Mouse (Mus musculus) stomach, postnatal 0 days (tissue): ENCODE data around the gene Drc7. TPM values are rescaled to one million over a fixed set of nuclear protein-coding genes. Genes with fewer than 3 reads are reported as not detected.

ENCODE experiments used
- ATAC-seq: fragments of 200-750 bp; cut with Nextera tagmentation; 2 replicates; pipeline ENCODE4 v1.8.0; 2017; ENCODE audit not compliant: low FRiP score, low TSS enrichment
- DNase-seq: peaks from one replicate; pipeline ENCODE4 v3.0.0-alpha.2; 2016; ENCODE audit warnings: low spot score
- H3K27ac ChIP-seq: fragments of 300-500 bp; sonication (generic); replicated peaks from 2 replicates; pipeline ENCODE4 v1.5.1; 2014; ENCODE audit warnings: mild to moderate bottlenecking, control low read depth
- H3K27me3 ChIP-seq: fragments of 300-500 bp; sonication (generic); 2 replicates; pipeline ENCODE4 v1.6.1; 2014; ENCODE audit warnings: low read length; ENCODE audit not compliant: control insufficient read depth, insufficient read depth
- H3K36me3 ChIP-seq: fragments of 300-500 bp; sonication (generic); 2 replicates; pipeline ENCODE4 v1.6.1; 2014; ENCODE audit warnings: low read length, mixed read lengths; ENCODE audit not compliant: control insufficient read depth, insufficient read depth
- H3K4me1 ChIP-seq: fragments of 300-500 bp; sonication (generic); replicated peaks from 2 replicates; pipeline ENCODE4 v1.6.1; 2014; ENCODE audit warnings: antibody characterized with exemption; ENCODE audit not compliant: control insufficient read depth, insufficient read depth
- H3K4me2 ChIP-seq: fragments of 300-500 bp; sonication (generic); replicated peaks from 2 replicates; pipeline ENCODE4 v1.6.1; 2014; ENCODE audit warnings: low read depth, mild to moderate bottlenecking, control low read depth, moderate library complexity
- H3K4me3 ChIP-seq: fragments of 300-500 bp; sonication (generic); 2 replicates; pipeline ENCODE4 v1.5.1; 2014; ENCODE audit warnings: low read depth, low read length, control low read depth
- H3K9ac ChIP-seq: fragments of 300-500 bp; sonication (generic); 2 replicates; pipeline ENCODE4 v1.6.1; 2014; ENCODE audit warnings: mild to moderate bottlenecking, low read length, control low read depth, mixed read lengths
- H3K9me3 ChIP-seq: fragments of 300-500 bp; sonication (generic); 2 replicates; pipeline ENCODE4 v1.6.1; 2016; ENCODE audit warnings: low read length; ENCODE audit not compliant: control insufficient read depth
- CTCF ChIP-seq: IDR thresholded peaks from 2 replicates; pipeline ENCODE4 v1.5.1; 2016; ENCODE audit warnings: antibody characterized with exemption, low read depth, mild to moderate bottlenecking, moderate library complexity
- EP300 ChIP-seq: optimal IDR thresholded peaks from 2 replicates; pipeline ENCODE3; 2016; ENCODE audit warnings: antibody characterized with exemption
- WGBS: fragments of 180-500 bp; shearing (Covaris S2); extraction: QIAGEN DNeasy Blood & Tissue Kit; methylation state at CpG from one replicate; pipeline ENCODE4 v1.1.7; 2014; 5-methylcytosine and 5-hydroxymethylcytosine counted together
- polyA plus RNA-seq: library from polyadenylated mRNA; unstranded; fragments of >200 nt; fragmentation: Nextera tagmentation; extraction: Ambion mirVana; gene quantifications from 2 replicates; pipeline ENCODE4 v1.2.1, GENCODE M21; 2015

Gene Drc7
- polyA plus RNA-seq, 1 experiment from 2014 or later: 0.04 TPM

GRCm38 (mm10) chr8:95037106-95037925, 17.6 kb upstream of the Drc7 start:
- Histone ChIP-seq H3K9ac (no peak overlapping the region), H3K36me3 (no peaks in the 10 kb centered on the region), H3K27ac (no peak overlapping the region), H3K27me3 (no peaks in the 10 kb centered on the region), H3K9me3 (no peaks in the 10 kb centered on the region), H3K4me1 (no peaks in the 10 kb centered on the region), H3K4me2 (no peak overlapping the region), H3K4me3 (no peak overlapping the region)
- no peak for TF ChIP-seq EP300
- no peak for TF ChIP-seq CTCF
- peak; percentile 44 for DNase-seq
- 56% methylated on average over 7 of the region's 7 CpGs for WGBS
- peak; percentile 67 for ATAC-seq

- no peak for DNase-seq
- Histone ChIP-seq H3K27me3 (no peaks in the 10 kb centered on the region), H3K4me2 (no peak overlapping the region), H3K4me1 (no peaks in the 10 kb centered on the region), H3K27ac (no peak overlapping the region), H3K9ac (no peak overlapping the region), H3K36me3 (no peaks in the 10 kb centered on the region), H3K4me3 (no peak overlapping the region), H3K9me3 (no peaks in the 10 kb centered on the region)
- WGBS: 54% methylated on average over 6 of the region's 6 CpGs
- peak; percentile 55 for ATAC-seq
- TF ChIP-seq CTCF (no peak), EP300 (no peak)
Measured at GRCm38 (mm10) chr8:95041883-95042784, 12.8 kb upstream of the Drc7 start.

GRCm38 (mm10) chr8:95044811-95045210, 10.1 kb upstream of the Drc7 start:
- Histone ChIP-seq H3K4me1 (no peaks in the 10 kb centered on the region), H3K4me3 (no peak overlapping the region), H3K4me2 (no peak overlapping the region), H3K9ac (no peak overlapping the region), H3K27ac (no peak overlapping the region), H3K36me3 (no peaks in the 10 kb centered on the region), H3K9me3 (no peaks in the 10 kb centered on the region), H3K27me3 (no peaks in the 10 kb centered on the region)
- WGBS: 55% methylated on average over 4 of the region's 4 CpGs
- TF ChIP-seq CTCF: no peak
- no peak for TF ChIP-seq EP300
- DNase-seq (no peak), ATAC-seq (no peak)

- H3K4me2 ChIP-seq: no peak overlapping the region
- no peak overlapping the region for H3K4me3 ChIP-seq
- H3K36me3 ChIP-seq: no peaks in the 10 kb centered on the region
- H3K9ac ChIP-seq: no peak overlapping the region
- no peak for DNase-seq
- H3K27me3 ChIP-seq: no peaks in the 10 kb centered on the region
- no peak for ATAC-seq
- 43% methylated on average over 3 of the region's 3 CpGs for WGBS
- H3K4me1 ChIP-seq: no peaks in the 10 kb centered on the region
- TF ChIP-seq EP300: no peak
- TF ChIP-seq CTCF: no peak
- H3K27ac ChIP-seq: no peak overlapping the region
- no peaks in the 10 kb centered on the region for H3K9me3 ChIP-seq
Measured at GRCm38 (mm10) chr8:95046982-95047381, 7.9 kb upstream of the Drc7 start.

- no peak overlapping the region for H3K4me2 ChIP-seq
- no peak overlapping the region for H3K27ac ChIP-seq
- TF ChIP-seq EP300 (no peak), CTCF (no peak)
- WGBS: 63% methylated on average over 6 of the region's 6 CpGs
- no peaks in the 10 kb centered on the region for H3K4me1 ChIP-seq
- no peaks in the 10 kb centered on the region for H3K36me3 ChIP-seq
- DNase-seq (no peak), ATAC-seq (no peak)
- no peak overlapping the region for H3K9ac ChIP-seq
- H3K27me3 ChIP-seq: no peaks in the 10 kb centered on the region
- H3K9me3 ChIP-seq: no peaks in the 10 kb centered on the region
- H3K4me3 ChIP-seq: no peak overlapping the region
Measured at GRCm38 (mm10) chr8:95047884-95048680, 6.8 kb upstream of the Drc7 start.
